Mouse (Mus musculus) olfactory bulb, adult 2 months (tissue): ENCODE measurements around the gene Suclg1. TPM values are rescaled to one million over a fixed set of nuclear protein-coding genes. Genes with fewer than 3 reads are reported as not detected.

Experiments
- H3K27ac ChIP-seq: fragments of 200-500 bp; 2 replicates; pipeline ENCODE4 v1.5.1; 2012; ENCODE audit warnings: low read depth, low read length; ENCODE audit not compliant: insufficient read depth
- H3K4me1 ChIP-seq: fragments of 200-500 bp; 2 replicates; pipeline ENCODE4 v1.6.1; 2012; ENCODE audit warnings: low read length; ENCODE audit not compliant: control insufficient read depth, insufficient read depth
- H3K4me3 ChIP-seq: fragments of 200-500 bp; 2 replicates; pipeline ENCODE4 v1.5.1; 2012; ENCODE audit warnings: mild to moderate bottlenecking, low read depth, low read length, moderate library complexity; ENCODE audit not compliant: insufficient read depth
- CTCF ChIP-seq: fragments of 200-500 bp; IDR thresholded peaks from 2 replicates; pipeline ENCODE4 v1.5.1; 2012; ENCODE audit warnings: low read depth, mild to moderate bottlenecking, low read length, moderate library complexity; ENCODE audit not compliant: insufficient read depth
- POLR2A ChIP-seq: fragments of 200-500 bp; IDR thresholded peaks from 2 replicates; pipeline ENCODE4 v1.6.1; 2012; ENCODE audit warnings: mild to moderate bottlenecking, low read depth, low read length, moderate library complexity; ENCODE audit not compliant: insufficient read depth
- WGBS: fragments of 180-500 bp; shearing (Covaris S2); methylation state at CpG from one replicate; pipeline ENCODE4 v1.1.7; 2018; 5-methylcytosine and 5-hydroxymethylcytosine counted together
- polyA plus RNA-seq: library from polyadenylated mRNA; stranded (reverse); fragments of >200 nt; gene quantifications from 2 replicates; pipeline ENCODE4 v1.2.4, GENCODE M21; 2012; ENCODE audit warnings: low replicate concordance; ENCODE audit not compliant: missing spikeins, insufficient read depth, insufficient read length

The Suclg1 gene
- polyA plus RNA-seq, 1 experiment, result 604 TPM

GRCm38 (mm10) chr6:73306837-73307236, 58.7 kb downstream of the Suclg1 start:
- TF ChIP-seq CTCF (no peak), POLR2A (no peak)
- WGBS, result 59% methylated on average over 6 of the region's 6 CpGs
- H3K4me1 ChIP-seq, result no peaks in the 10 kb centered on the region
- H3K4me3 ChIP-seq, result no peak overlapping the region
- H3K27ac ChIP-seq, result no peak overlapping the region

- WGBS, result 88% methylated on average over 10 of the region's 10 CpGs
- H3K4me1 ChIP-seq, result no peaks in the 10 kb centered on the region
- H3K4me3 ChIP-seq, result no peak overlapping the region
- H3K27ac ChIP-seq, result no peak overlapping the region
- TF ChIP-seq POLR2A, result no peak
- TF ChIP-seq CTCF, result no peak
Observed at GRCm38 (mm10) chr6:73308685-73309520, 60.7 kb downstream of the Suclg1 start.

- no peak overlapping the region for H3K4me3 ChIP-seq
- 71% methylated on average over 6 of the region's 6 CpGs for WGBS
- no peak for TF ChIP-seq CTCF
- no peak for TF ChIP-seq POLR2A
- H3K27ac ChIP-seq, result no peak overlapping the region
- no peaks in the 10 kb centered on the region for H3K4me1 ChIP-seq
Observed at GRCm38 (mm10) chr6:73311335-73311734, 63.2 kb downstream of the Suclg1 start.

- H3K4me3 ChIP-seq, result no peak overlapping the region
- H3K27ac ChIP-seq, result no peak overlapping the region
- no peaks in the 10 kb centered on the region for H3K4me1 ChIP-seq
- TF ChIP-seq CTCF (no peak), POLR2A (no peak)
- 57% methylated on average over 7 of the region's 7 CpGs for WGBS
Observed at GRCm38 (mm10) chr6:73311786-73312185, 63.6 kb downstream of the Suclg1 start.

GRCm38 (mm10) chr6:73314923-73315603, 66.9 kb downstream of the Suclg1 start:
- WGBS, result 2% methylated on average over 17 of the region's 17 CpGs
- H3K27ac ChIP-seq, result no peak overlapping the region
- TF ChIP-seq POLR2A (no peak), CTCF (no peak)

GRCm38 (mm10) chr6:73322306-73322705, 74.1 kb downstream of the Suclg1 start:
- Histone ChIP-seq H3K4me1 (no peaks in the 10 kb centered on the region), H3K4me3 (no peak overlapping the region), H3K27ac (no peak overlapping the region)
- TF ChIP-seq POLR2A (no peak), CTCF (no peak)
- 71% methylated on average over 2 of the region's 2 CpGs for WGBS

More at GRCm38 (mm10) chr6:73314923-73315603, 66.9 kb downstream of the Suclg1 start:
- Histone ChIP-seq H3K4me1 (no peaks in the 10 kb centered on the region), H3K4me3 (peak overlapping the region; percentile 31)

Other genes starting within 250 kb of the Suclg1 start
- gene Dnah6, start 26.7 kb upstream of the Suclg1 start, polyA plus RNA-seq, result not detected in 2 replicates
- gene 4931417E11Rik, start 221.3 kb downstream of the Suclg1 start, polyA plus RNA-seq, result not detected in 2 replicates